Mouse (Mus musculus) intestine, embryonic 14.5 days (tissue): ENCODE measurements around the gene Ppara. TPM values are rescaled to one million over a fixed set of nuclear protein-coding genes. Genes with fewer than 3 reads are reported as not detected.

Experiments
- ATAC-seq: fragments of 200-750 bp; cut with Nextera tagmentation; replicated peaks from 2 replicates; pipeline ENCODE4 v1.8.0; 2017; ENCODE audit warnings: low read depth, moderate number of reproducible peaks, moderate TSS enrichment, moderate library complexity; ENCODE audit not compliant: low FRiP score, low TSS enrichment
- DNase-seq: peaks from one replicate; pipeline ENCODE4 v3.0.0-alpha.2; 2018; ENCODE audit warnings: low spot score
- H3K27ac ChIP-seq: fragments of 300-500 bp; sonication (generic); 2 replicates; pipeline ENCODE4 v1.5.1; 2014; ENCODE audit warnings: low read depth, mild to moderate bottlenecking, control low read depth
- H3K27me3 ChIP-seq: fragments of 300-500 bp; sonication (generic); replicated peaks from 2 replicates; pipeline ENCODE4 v1.6.1; 2014; ENCODE audit warnings: low read length, control low read depth; ENCODE audit not compliant: control insufficient read depth, insufficient read depth
- H3K36me3 ChIP-seq: fragments of 300-500 bp; sonication (generic); 2 replicates; pipeline ENCODE4 v1.6.1; 2014; ENCODE audit warnings: low read length, control low read depth; ENCODE audit not compliant: control insufficient read depth, insufficient read depth
- H3K4me1 ChIP-seq: fragments of 300-500 bp; sonication (generic); replicated peaks from 2 replicates; pipeline ENCODE4 v1.6.1; 2014; ENCODE audit warnings: low read length, control low read depth, mixed read lengths; ENCODE audit not compliant: control insufficient read depth, insufficient read depth
- H3K4me2 ChIP-seq: fragments of 300-500 bp; sonication (generic); 2 replicates; pipeline ENCODE4 v1.6.1; 2014; ENCODE audit warnings: low read length
- H3K4me3 ChIP-seq: fragments of 300-500 bp; sonication (generic); 2 replicates; pipeline ENCODE4 v1.5.1; 2014; ENCODE audit warnings: low read depth, low read length, control low read depth, mixed read lengths
- H3K9ac ChIP-seq: fragments of 300-500 bp; sonication (generic); 2 replicates; pipeline ENCODE4 v1.6.1; 2014; ENCODE audit warnings: mild to moderate bottlenecking, low read length
- H3K9me3 ChIP-seq: fragments of 300-500 bp; sonication (generic); 2 replicates; pipeline ENCODE4 v1.6.1; 2016; ENCODE audit warnings: low read length, control low read depth; ENCODE audit not compliant: control insufficient read depth
- WGBS: fragments of 180-500 bp; shearing (Covaris S2); extraction: QIAGEN DNeasy Blood & Tissue Kit; methylation state at CpG from one replicate; pipeline ENCODE4 v1.1.7; 2014; 5-methylcytosine and 5-hydroxymethylcytosine counted together
- polyA plus RNA-seq: library from polyadenylated mRNA; unstranded; fragments of >200 nt; fragmentation: Nextera tagmentation; extraction: Ambion mirVana; gene quantifications from 2 replicates; pipeline ENCODE4 v1.2.1, GENCODE M21; 2014

Ppara gene
- polyA plus RNA-seq, 1 experiment from 2014 or later, result 7.6 TPM

- Histone ChIP-seq H3K4me2 (no peak overlapping the region), H3K9ac (no peak overlapping the region), H3K36me3 (peaks cover 75% of the 10 kb centered on the region), H3K27me3 (no peaks in the 10 kb centered on the region), H3K4me3 (no peak overlapping the region), H3K9me3 (no peaks in the 10 kb centered on the region), H3K4me1 (no peaks in the 10 kb centered on the region; the same call in 1 of the 2 replicates), H3K27ac (no peak overlapping the region)
- DNase-seq (no peak), ATAC-seq (0 out of 2 replicates have a peak, but pooled peaks have one; percentile 16)
- 89% methylated on average over 13 of the region's 13 CpGs for WGBS
These were observed 32.3 kb upstream of the Ppara start for GRCm38 (mm10) chr15:85702411-85702951.

- Histone ChIP-seq H3K4me3 (no peak overlapping the region), H3K4me2 (no peak overlapping the region), H3K9ac (no peak overlapping the region), H3K27me3 (no peaks in the 10 kb centered on the region), H3K36me3 (peaks cover 74% of the 10 kb centered on the region), H3K4me1 (no peaks in the 10 kb centered on the region; the same call in 1 of the 2 replicates), H3K27ac (no peak overlapping the region), H3K9me3 (no peaks in the 10 kb centered on the region)
- ATAC-seq (no peak), DNase-seq (no peak)
- 62% methylated on average over 11 of the region's 11 CpGs for WGBS
These were observed 31.6 kb upstream of the Ppara start for GRCm38 (mm10) chr15:85703194-85703641.

DNA sequence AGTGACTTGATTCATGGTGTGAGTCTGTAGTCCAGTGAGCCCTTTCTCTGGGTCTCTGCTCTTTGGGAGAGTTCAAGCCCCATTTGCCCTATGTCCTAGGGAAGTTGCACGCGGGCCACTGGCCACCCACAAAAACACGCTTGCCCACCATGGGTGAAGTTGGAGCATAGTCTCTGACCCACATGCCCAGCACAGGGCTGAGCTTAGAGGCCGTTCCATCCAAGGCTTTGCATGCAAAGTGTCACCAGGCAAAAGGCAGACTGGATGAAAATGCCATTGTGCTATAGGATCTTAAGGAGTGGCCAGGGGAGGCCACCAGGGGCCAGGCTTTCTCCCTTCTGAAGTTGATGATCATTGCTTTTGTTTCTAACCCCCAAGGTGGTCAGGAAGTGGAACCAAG lies 30.9 kb upstream of the Ppara start:
- Histone ChIP-seq H3K27me3 (no peaks in the 10 kb centered on the region), H3K9me3 (no peaks in the 10 kb centered on the region), H3K4me2 (no peak overlapping the region), H3K9ac (no peak overlapping the region), H3K4me1 (no peaks in the 10 kb centered on the region; the same call in 1 of the 2 replicates), H3K4me3 (no peak overlapping the region), H3K27ac (no peak overlapping the region), H3K36me3 (peaks cover 67% of the 10 kb centered on the region)
- ATAC-seq (no peak), DNase-seq (no peak)
- WGBS, result 85% methylated on average over 4 of the region's 4 CpGs

- no peak for ATAC-seq
- Histone ChIP-seq H3K4me1 (peaks cover 3% of the 10 kb centered on the region), H3K4me2 (no peak overlapping the region), H3K9ac (no peak overlapping the region), H3K4me3 (no peak overlapping the region), H3K36me3 (peaks cover 61% of the 10 kb centered on the region), H3K9me3 (no peaks in the 10 kb centered on the region), H3K27ac (no peak overlapping the region), H3K27me3 (no peaks in the 10 kb centered on the region)
- no peak for DNase-seq
- whole genome bisulfite sequencing, result 84% methylated on average over 8 of the region's 8 CpGs
These were observed 30.3 kb upstream of the Ppara start for GRCm38 (mm10) chr15:85704341-85705012.

DNA sequence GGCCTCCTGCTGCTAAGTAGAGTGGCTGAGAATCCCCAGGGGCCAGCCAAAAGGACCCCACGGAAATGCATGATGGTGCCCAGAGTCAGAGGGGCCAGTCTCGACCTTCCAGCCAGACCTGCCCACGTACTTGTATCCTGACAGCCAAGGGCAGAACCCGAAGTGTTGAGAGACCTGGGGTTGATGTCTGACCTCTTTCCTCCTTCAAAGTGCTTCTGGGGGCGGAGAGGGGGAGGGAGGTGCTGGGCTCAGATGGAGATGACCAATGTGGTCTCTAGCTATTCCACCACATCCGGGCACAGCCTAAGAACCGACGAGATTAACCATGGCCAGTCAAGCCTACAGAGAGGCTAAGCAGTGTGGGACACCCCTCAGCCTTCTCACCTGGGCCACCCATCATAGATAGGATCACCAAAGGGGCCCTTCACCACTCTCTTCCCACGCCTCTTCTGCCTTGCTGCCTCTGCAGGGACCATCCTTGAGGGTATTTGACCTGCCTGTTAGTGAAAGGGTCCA lies 29.7 kb upstream of the Ppara start:
- Histone ChIP-seq H3K4me1 (peaks cover 3% of the 10 kb centered on the region), H3K4me2 (no peak overlapping the region), H3K9ac (no peak overlapping the region), H3K9me3 (no peaks in the 10 kb centered on the region), H3K27ac (no peak overlapping the region), H3K36me3 (peaks cover 57% of the 10 kb centered on the region), H3K27me3 (no peaks in the 10 kb centered on the region), H3K4me3 (no peak overlapping the region)
- 88% methylated on average over 9 of the region's 9 CpGs for WGBS
- no peak for DNase-seq
- ATAC-seq, result no peak

DNA sequence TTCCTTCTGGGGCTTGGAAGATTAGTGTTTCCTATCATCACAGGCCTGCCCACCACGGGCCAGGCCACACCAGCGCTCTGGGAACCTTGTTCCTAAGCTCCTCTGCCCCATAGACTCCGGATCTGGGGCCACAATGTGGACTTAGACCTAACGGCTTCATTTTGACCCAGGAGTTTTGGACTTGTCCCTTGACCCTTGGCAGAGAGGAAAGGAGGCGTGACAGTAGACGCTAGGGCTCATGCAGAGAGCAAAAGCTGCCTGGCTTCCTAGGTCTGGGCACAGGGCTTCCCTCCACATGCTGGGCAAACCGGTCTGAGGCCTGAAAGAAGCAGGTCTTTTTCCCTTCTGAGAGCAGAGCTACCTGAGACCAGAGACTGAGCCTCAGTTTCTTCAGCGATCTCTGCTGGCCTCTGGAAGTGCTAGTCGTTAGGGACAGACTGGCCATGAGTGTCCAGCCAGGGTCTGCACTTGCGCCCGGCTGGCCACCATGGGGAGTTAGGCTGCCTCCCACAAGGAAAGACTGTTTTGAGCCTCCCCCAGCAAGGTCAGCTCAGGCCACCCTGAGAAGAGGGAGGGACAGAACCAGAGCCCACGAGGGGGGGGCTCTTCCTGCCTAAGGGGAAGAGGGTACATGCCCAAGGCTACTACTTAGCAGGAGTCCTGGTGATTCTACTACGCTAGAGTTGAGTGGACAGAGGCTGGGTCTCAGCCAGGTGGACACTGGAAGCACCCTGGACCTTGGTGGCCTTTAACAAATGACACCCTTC lies 29.0 kb upstream of the Ppara start:
- ATAC-seq (no peak), DNase-seq (no peak)
- Histone ChIP-seq H3K9ac (no peak overlapping the region), H3K4me3 (no peak overlapping the region), H3K27me3 (no peaks in the 10 kb centered on the region), H3K27ac (no peak overlapping the region), H3K36me3 (peaks cover 51% of the 10 kb centered on the region), H3K4me1 (peaks cover 3% of the 10 kb centered on the region), H3K4me2 (no peak overlapping the region), H3K9me3 (no peaks in the 10 kb centered on the region)
- 76% methylated on average over 13 of the region's 13 CpGs for WGBS

GRCm38 (mm10) chr15:85706527-85706926 lies 28.3 kb upstream of the Ppara start:
- DNase-seq, result no peak
- H3K27ac ChIP-seq, result no peak overlapping the region

GRCm38 (mm10) chr15:85707017-85707416 lies 27.8 kb upstream of the Ppara start:
- H3K4me1 ChIP-seq, result peaks cover 3% of the 10 kb centered on the region
- 92% methylated on average over 11 of the region's 11 CpGs for WGBS
- H3K27me3 ChIP-seq, result no peaks in the 10 kb centered on the region
- H3K36me3 ChIP-seq, result peaks cover 39% of the 10 kb centered on the region
- H3K4me2 ChIP-seq, result no peak overlapping the region
- no peaks in the 10 kb centered on the region for H3K9me3 ChIP-seq
- ATAC-seq (no peak), DNase-seq (no peak)
- no peak overlapping the region for H3K27ac ChIP-seq
- no peak overlapping the region for H3K9ac ChIP-seq
- no peak overlapping the region for H3K4me3 ChIP-seq

More at GRCm38 (mm10) chr15:85706527-85706926, 28.3 kb upstream of the Ppara start:
- H3K4me1 ChIP-seq, result peaks cover 3% of the 10 kb centered on the region
- no peak for ATAC-seq
- WGBS, result 89% methylated on average over 8 of the region's 8 CpGs
- H3K9me3 ChIP-seq, result no peaks in the 10 kb centered on the region
- H3K36me3 ChIP-seq, result peaks cover 43% of the 10 kb centered on the region
- no peak overlapping the region for H3K4me2 ChIP-seq
- H3K4me3 ChIP-seq, result no peak overlapping the region
- H3K9ac ChIP-seq, result no peak overlapping the region
- no peaks in the 10 kb centered on the region for H3K27me3 ChIP-seq
